Mouse (Mus musculus) thymus, postnatal 10 days (tissue): ENCODE results near the gene Retreg3.
"Not testable (repeated sequence)": the region's sequence is repeated elsewhere in the genome, so short reads cannot be mapped to it uniquely, and the experiment has no call there.

Experiments
- DNase-seq, 2 experiments: peaks; one replicate each; pipeline ENCODE4 v3.0.0; 2021; ENCODE audit warnings: low spot score in 2 of 2

Gene Retreg3

GRCm38 (mm10) chr11:101149178-101150105 lies 29.7 kb upstream of the Retreg3 start:
- no peak for DNase-seq

DNA sequence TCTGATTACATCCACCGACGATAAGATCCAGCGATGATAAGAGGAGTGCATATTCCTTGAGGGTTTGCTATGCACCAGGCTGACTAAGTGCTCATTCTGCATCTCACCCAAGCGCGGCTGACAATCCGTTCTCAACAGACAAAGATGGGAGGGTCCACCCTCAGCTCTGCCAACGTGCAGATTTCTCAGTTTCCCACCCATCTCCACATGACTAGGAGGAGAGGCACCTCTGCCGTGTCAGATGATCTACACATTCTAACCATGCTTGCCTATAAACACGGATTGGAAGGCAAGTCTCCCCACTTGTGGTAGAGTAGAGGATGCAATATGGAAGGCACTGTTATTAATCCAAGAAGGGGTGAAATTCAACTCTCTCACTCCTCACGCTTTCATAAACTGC lies 29.1 kb upstream of the Retreg3 start:
- no peak for DNase-seq

DNA sequence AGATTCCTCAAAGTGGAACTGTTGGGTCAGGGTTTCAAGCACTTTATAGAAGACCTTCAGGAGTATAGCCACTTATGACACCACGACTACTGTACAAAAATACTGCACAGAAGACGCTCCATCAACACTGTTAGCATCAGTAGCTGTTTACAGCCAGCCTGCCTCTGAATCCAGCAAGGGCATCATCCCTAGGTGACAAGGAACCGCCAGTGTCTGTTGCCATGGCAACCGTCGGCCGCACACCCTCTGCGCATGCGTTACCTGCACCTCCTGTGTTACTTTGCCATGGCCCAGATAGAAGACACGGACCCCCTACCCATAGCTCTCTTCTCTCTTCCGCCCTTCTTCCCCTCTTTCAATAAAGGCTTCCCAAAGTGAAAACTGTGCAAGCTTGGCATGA lies 26.7 kb upstream of the Retreg3 start:
- no peak for DNase-seq

GRCm38 (mm10) chr11:101143338-101144225 lies 23.9 kb upstream of the Retreg3 start:
- peak; percentile 44 to 51 for DNase-seq

DNA sequence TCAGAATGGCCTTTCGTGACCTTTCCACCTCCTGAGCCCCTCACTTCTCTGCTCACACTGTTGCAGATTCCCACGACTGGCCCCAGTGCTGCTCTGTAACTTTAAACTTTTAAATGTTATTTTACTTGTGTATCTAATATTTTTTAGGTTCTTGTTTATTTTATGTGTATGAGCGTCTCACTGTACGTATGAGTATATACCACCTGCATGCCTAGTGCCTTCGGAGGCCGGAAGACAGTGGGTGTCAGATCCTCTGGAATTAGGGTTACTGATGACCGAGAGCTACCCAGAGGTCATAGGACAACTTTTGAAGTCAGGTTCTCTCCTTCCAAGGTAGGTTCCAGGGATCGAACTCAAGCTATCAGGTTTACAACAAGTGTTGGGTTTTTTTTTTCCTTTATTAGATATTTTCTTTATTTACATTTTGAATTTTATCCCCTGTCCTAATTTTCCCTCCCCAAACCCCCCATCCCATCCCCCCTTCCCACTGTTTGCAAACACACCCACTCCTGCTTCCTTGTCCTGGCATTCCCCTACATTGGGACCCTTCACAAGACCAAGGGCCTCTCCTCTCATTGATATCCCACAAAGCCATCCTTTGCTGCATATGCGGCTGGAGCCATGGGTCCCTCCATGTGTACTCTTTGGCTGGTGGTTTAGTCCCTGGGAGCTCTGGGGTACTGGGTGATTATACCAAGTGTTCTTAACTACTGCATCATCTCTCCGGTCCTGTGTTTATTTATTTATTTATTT lies 22.7 kb upstream of the Retreg3 start:
- no peak for DNase-seq

DNA sequence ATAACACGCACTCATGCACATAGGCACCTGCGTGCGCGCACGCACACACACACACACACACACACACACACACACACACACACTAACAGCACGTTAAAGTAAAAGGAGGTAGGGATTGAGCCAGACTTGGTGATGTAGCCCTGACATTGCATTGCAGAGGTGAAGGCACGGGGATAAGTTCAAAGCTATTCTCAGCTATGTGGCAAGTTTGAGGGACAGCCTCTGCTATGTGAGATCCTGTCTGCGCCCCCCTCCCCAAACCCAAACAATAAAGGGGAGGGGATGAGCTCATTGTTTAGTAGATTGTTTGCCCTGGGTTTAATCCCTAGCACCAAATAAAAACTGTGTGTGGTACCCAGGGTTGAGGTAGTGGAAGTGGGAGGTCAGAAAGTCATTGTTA lies 21.4 kb upstream of the Retreg3 start:
- no peak for DNase-seq

- DNase-seq, result no peak
Measured at GRCm38 (mm10) chr11:101140164-101140819, 20.6 kb upstream of the Retreg3 start.

- DNase-seq, result no peak
Measured at GRCm38 (mm10) chr11:101138536-101139181, 19.0 kb upstream of the Retreg3 start.

DNA sequence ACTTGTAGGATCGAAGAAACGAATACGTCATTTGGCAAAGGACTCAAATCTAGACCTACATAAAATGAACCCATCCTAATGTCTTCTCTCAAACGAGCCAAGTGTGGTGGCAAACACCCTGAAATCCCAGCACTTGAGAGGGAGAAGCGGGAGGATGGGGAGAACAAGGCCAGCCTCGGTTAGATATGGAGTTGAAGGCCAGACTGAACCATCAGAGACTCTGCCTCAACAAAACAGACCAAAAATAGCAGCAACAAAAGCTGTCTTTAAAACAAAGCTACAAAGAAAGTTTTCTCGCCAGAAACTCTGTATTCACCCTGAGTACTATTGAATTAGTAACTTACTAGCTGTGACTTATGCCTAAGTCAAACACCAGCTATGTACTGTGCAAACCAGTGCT lies 17.3 kb upstream of the Retreg3 start:
- DNase-seq, result no peak

- no peak for DNase-seq
Measured at GRCm38 (mm10) chr11:101134217-101134865, 14.6 kb upstream of the Retreg3 start.

- DNase-seq, result no peak
Measured at GRCm38 (mm10) chr11:101133037-101133436, 13.3 kb upstream of the Retreg3 start.

DNA sequence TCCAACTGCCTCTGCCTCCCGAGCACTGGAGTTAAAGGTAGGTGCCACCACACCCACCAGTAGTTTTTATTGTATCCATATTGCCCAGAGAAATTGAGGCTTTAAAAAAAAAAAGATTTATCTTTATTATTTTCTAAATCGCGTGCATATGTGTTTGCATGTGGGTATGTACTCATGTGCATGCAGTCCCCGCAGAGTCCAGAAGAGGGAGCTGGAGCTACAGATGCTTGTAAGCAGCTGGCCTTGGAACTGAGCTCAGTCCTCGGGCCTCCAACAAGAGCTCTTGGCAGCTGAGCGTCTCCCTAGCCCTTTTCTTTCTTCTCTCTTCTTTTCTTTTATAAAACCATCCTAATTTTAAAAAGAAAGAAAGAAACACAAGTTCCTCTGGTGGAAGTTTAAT lies 12.0 kb upstream of the Retreg3 start:
- no peak for DNase-seq

- no peak for DNase-seq
Measured at GRCm38 (mm10) chr11:101131187-101131586, 11.5 kb upstream of the Retreg3 start.

DNA sequence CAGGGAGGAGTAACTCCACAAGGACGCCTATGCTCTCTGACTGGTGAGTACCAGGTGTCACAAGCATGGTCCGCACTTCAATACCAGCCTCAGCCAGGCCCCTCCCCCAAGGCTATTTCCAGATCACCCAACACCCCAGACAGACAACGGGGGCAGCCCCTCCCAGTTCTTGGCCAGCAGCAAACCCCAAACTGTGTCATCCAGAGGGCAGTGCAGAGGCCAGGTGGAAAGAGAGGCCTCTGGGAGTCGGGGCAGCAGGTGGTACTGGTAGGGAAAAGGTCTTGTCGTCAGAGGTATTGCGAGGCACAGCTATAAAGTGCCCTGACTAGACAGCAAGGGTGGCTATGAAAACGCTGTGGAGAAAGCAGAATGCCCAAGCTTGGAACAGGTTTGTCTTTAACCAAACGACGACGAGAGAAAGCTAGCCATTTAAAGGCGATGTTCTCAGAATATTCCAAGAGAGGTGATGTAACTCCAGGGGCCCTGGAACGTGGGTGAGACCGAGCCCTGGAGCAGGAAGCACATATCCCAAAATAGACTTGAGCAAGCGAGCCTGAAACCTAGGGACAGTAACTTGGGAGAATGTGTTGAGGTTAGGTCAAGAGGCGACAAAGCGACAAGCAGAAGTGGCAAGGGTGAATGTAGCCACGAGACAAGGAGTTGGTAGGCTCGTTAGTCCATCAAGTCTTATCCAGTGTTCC lies 10.5 kb upstream of the Retreg3 start:
- DNase-seq, result no peak

DNA sequence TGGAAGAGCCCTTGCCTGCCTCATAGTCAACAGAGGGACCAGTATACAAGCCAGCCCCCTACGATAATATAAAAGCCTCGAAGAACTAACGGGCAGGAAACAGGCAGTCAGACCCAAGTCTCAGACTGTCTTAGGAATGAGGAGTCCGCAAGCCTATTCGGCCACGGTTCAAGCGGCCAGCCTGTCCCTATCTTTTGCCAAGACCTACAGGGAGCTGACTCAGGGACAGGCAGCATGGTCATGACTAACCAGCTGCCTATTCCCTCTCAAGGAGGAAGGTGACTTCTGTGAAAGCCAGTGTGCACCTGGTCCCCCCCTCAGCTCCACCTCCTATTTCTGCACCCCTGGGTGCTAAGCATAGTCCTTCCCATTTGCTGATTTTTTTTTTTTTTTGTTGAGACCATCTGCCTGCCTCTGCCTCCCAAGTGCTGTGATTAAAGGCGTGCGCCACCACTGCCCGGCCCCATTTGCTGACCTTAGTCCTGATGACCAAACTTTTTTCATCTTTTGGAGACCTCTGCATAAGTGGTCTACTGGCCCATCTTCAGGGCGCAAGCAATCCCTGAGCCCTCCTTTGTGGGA lies 9.4 kb upstream of the Retreg3 start:
- DNase-seq, result no peak

GRCm38 (mm10) chr11:101127075-101127474 lies 7.4 kb upstream of the Retreg3 start:
- no peak for DNase-seq

- not testable (repeated sequence) for DNase-seq
Measured at GRCm38 (mm10) chr11:101125008-101125407, 5.3 kb upstream of the Retreg3 start.

- DNase-seq, result not testable (repeated sequence)
Measured at GRCm38 (mm10) chr11:101124494-101124893, 4.8 kb upstream of the Retreg3 start.

GRCm38 (mm10) chr11:101120545-101121188 lies 974 bp upstream of the Retreg3 start:
- DNase-seq, result peak in 1 of 2 experiments; percentile 12
